Mouse (Mus musculus) midbrain, embryonic 11.5 days (tissue): ENCODE results near the gene Dock8. TPM values are rescaled to one million over a fixed set of nuclear protein-coding genes. Genes with fewer than 3 reads are reported as not detected.

Experiments
- ATAC-seq: fragments of 200-750 bp; cut with Nextera tagmentation; 2 replicates; pipeline ENCODE4 v1.8.0; 2017; ENCODE audit warnings: moderate TSS enrichment, moderate library complexity; ENCODE audit not compliant: low FRiP score
- DNase-seq: peaks from one replicate; pipeline ENCODE4 v3.0.0; 2015; ENCODE audit warnings: low spot score; ENCODE audit errors: missing footprints
- H3K27ac ChIP-seq: fragments of 300-500 bp; sonication (generic); 2 replicates; pipeline ENCODE4 v1.5.1; 2014; ENCODE audit warnings: low read depth, low read length
- H3K27me3 ChIP-seq: fragments of 300-500 bp; sonication (generic); 2 replicates; pipeline ENCODE4 v1.6.1; 2014; ENCODE audit warnings: mild to moderate bottlenecking, low read length, moderate library complexity, mixed read lengths; ENCODE audit not compliant: control insufficient read depth, insufficient read depth
- H3K36me3 ChIP-seq: fragments of 300-500 bp; sonication (generic); 2 replicates; pipeline ENCODE4 v1.6.1; 2014; ENCODE audit warnings: mild to moderate bottlenecking, low read length, moderate library complexity, mixed read lengths; ENCODE audit not compliant: control insufficient read depth, insufficient read depth
- H3K4me1 ChIP-seq: fragments of 300-500 bp; sonication (generic); 2 replicates; pipeline ENCODE4 v1.6.1; 2014; ENCODE audit warnings: low read length; ENCODE audit not compliant: control insufficient read depth, insufficient read depth
- H3K4me2 ChIP-seq: fragments of 300-500 bp; sonication (generic); 2 replicates; pipeline ENCODE4 v1.6.1; 2014; ENCODE audit warnings: mild to moderate bottlenecking, moderate library complexity
- H3K4me3 ChIP-seq: fragments of 300-500 bp; sonication (generic); 2 replicates; pipeline ENCODE4 v1.5.1; 2014; ENCODE audit warnings: low read depth, low read length
- H3K9ac ChIP-seq: fragments of 300-500 bp; sonication (generic); 2 replicates; pipeline ENCODE4 v1.6.1; 2014; ENCODE audit warnings: low read length
- H3K9me3 ChIP-seq: fragments of 300-500 bp; sonication (generic); 2 replicates; pipeline ENCODE4 v1.6.1; 2016; ENCODE audit warnings: low read length; ENCODE audit not compliant: control insufficient read depth
- WGBS: fragments of 180-500 bp; shearing (Covaris S2); extraction: QIAGEN DNeasy Blood & Tissue Kit; methylation state at CpG from one replicate; pipeline ENCODE4 v1.1.7; 2014; 5-methylcytosine and 5-hydroxymethylcytosine counted together
- polyA plus RNA-seq: library from polyadenylated mRNA; unstranded; fragments of >200 nt; fragmentation: Nextera tagmentation; extraction: Ambion mirVana; gene quantifications from 2 replicates; pipeline ENCODE4 v1.2.1, GENCODE M21; 2014

The Dock8 gene
- polyA plus RNA-seq, 1 experiment from 2014 or later, result 1.7 TPM

GRCm38 (mm10) chr19:25044057-25044456 is 44.7 kb downstream of the Dock8 start:
- Histone ChIP-seq H3K36me3 (no peaks in the 10 kb centered on the region), H3K4me3 (no peak overlapping the region), H3K27ac (no peak overlapping the region), H3K27me3 (no peaks in the 10 kb centered on the region), H3K9ac (no peak overlapping the region), H3K4me1 (no peaks in the 10 kb centered on the region), H3K9me3 (no peaks in the 10 kb centered on the region), H3K4me2 (no peak overlapping the region)
- ATAC-seq (no peak), DNase-seq (no peak)
- 92% methylated on average over 3 of the region's 3 CpGs for WGBS

DNA sequence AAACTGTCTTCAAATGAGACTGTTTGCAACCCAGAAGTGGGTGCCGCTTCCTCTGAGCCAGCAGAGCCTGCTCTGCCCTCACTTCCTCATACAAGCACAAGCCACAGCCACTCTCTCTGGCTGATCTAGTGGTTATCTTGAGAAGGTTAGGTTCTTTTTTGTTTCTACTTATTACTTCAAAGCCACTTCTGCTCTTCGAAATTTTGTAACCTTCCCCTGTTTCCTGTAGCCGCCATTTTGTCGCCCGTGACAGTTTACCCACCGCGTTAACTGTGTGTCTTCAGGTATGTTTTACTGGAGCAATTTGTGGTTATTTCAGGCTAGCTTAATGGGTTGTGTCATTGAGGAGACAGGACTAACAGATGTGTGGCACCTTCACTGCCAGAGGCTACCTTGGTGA is 53.0 kb downstream of the Dock8 start:
- Histone ChIP-seq H3K4me3 (no peak overlapping the region), H3K4me1 (no peaks in the 10 kb centered on the region), H3K4me2 (no peak overlapping the region), H3K9ac (no peak overlapping the region), H3K36me3 (no peaks in the 10 kb centered on the region), H3K27me3 (no peaks in the 10 kb centered on the region), H3K9me3 (no peaks in the 10 kb centered on the region), H3K27ac (no peak overlapping the region)
- DNase-seq (no peak), ATAC-seq (no peak)
- 97% methylated on average over 7 of the region's 7 CpGs for WGBS

GRCm38 (mm10) chr19:25053152-25053551 is 53.8 kb downstream of the Dock8 start:
- no peaks in the 10 kb centered on the region for H3K4me1 ChIP-seq
- ATAC-seq, result no peak
- no peak for DNase-seq
- H3K27me3 ChIP-seq, result no peaks in the 10 kb centered on the region
- no peak overlapping the region for H3K9ac ChIP-seq
- no peaks in the 10 kb centered on the region for H3K36me3 ChIP-seq
- no peak overlapping the region for H3K4me2 ChIP-seq
- H3K27ac ChIP-seq, result no peak overlapping the region
- 71% methylated on average over 7 of the region's 7 CpGs for WGBS
- H3K9me3 ChIP-seq, result no peaks in the 10 kb centered on the region
- H3K4me3 ChIP-seq, result no peak overlapping the region

GRCm38 (mm10) chr19:25055025-25055424 is 55.7 kb downstream of the Dock8 start:
- no peaks in the 10 kb centered on the region for H3K36me3 ChIP-seq
- WGBS, result 91% methylated on average over 7 of the region's 7 CpGs
- H3K9ac ChIP-seq, result no peak overlapping the region
- H3K4me2 ChIP-seq, result no peak overlapping the region
- no peaks in the 10 kb centered on the region for H3K27me3 ChIP-seq
- no peak for ATAC-seq
- no peak overlapping the region for H3K27ac ChIP-seq
- no peak overlapping the region for H3K4me3 ChIP-seq
- DNase-seq, result no peak
- H3K9me3 ChIP-seq, result no peaks in the 10 kb centered on the region
- no peaks in the 10 kb centered on the region for H3K4me1 ChIP-seq

DNA sequence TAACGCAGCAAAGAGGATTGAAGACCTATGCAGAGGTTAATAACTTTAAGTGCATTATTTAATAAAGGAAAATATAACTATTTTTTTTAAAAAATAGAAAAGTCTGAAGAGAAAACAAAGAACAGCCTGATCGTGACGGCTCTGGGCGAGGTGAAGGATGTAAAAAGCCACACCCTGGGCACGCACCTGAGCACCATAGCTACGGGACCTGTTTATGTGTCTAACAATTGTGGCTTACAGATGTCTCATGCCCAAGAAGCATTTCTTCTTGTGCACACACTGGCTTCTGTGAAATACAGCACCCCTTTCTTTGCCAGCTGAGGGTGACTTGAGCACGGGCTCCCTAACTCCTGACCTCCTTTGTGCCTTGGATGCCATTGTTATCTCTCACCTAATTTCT is 56.2 kb downstream of the Dock8 start:
- Histone ChIP-seq H3K4me2 (no peak overlapping the region), H3K4me1 (no peaks in the 10 kb centered on the region), H3K36me3 (no peaks in the 10 kb centered on the region), H3K27ac (no peak overlapping the region), H3K27me3 (no peaks in the 10 kb centered on the region), H3K9me3 (no peaks in the 10 kb centered on the region), H3K4me3 (no peak overlapping the region), H3K9ac (no peak overlapping the region)
- WGBS, result 94% methylated on average over 7 of the region's 7 CpGs
- ATAC-seq (no peak), DNase-seq (no peak)

- no peak for ATAC-seq
- Histone ChIP-seq H3K27me3 (no peaks in the 10 kb centered on the region), H3K36me3 (no peaks in the 10 kb centered on the region), H3K4me2 (no peak overlapping the region), H3K4me1 (no peaks in the 10 kb centered on the region; the same call in 1 of the 2 replicates), H3K9ac (no peak overlapping the region), H3K27ac (no peak overlapping the region), H3K4me3 (no peak overlapping the region), H3K9me3 (no peaks in the 10 kb centered on the region)
- 91% methylated on average over 10 of the region's 10 CpGs for WGBS
- no peak for DNase-seq
Measured at GRCm38 (mm10) chr19:25056224-25056623, 56.9 kb downstream of the Dock8 start.

GRCm38 (mm10) chr19:25057826-25058225 is 58.5 kb downstream of the Dock8 start:
- no peaks in the 10 kb centered on the region; the same call in 1 of the 2 replicates for H3K4me1 ChIP-seq
- no peak for DNase-seq
- H3K4me3 ChIP-seq, result no peak overlapping the region
- WGBS, result 92% methylated on average over 8 of the region's 8 CpGs
- H3K36me3 ChIP-seq, result no peaks in the 10 kb centered on the region
- no peak overlapping the region for H3K9ac ChIP-seq
- H3K27ac ChIP-seq, result no peak overlapping the region
- no peak overlapping the region for H3K4me2 ChIP-seq
- ATAC-seq, result no peak
- H3K9me3 ChIP-seq, result no peaks in the 10 kb centered on the region
- no peaks in the 10 kb centered on the region for H3K27me3 ChIP-seq

DNA sequence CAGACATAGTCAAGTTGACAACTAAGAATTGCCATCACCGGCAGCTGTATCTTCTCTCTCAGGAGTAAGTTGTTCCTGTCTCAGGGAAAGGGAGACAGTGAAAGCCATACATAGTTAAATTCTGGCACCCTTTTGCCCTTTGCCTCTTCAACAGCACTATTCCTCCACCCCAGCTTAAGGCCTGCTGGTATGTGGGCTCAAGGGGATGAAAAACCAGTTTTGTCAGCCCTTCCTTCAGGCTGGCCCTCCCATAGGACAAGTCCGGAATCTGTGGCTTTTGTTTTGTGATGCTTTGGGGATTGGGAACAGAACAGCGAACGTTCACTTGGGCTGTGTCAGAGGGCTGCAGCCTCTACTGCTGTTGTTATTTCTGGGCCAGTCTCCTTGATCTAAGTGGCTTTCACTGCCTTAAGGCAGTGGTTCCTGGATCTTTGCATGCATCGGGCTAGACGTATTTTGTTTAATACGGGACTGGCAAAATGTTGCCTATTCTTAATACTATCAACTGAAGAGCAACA is 60.6 kb downstream of the Dock8 start:
- Histone ChIP-seq H3K27me3 (no peaks in the 10 kb centered on the region), H3K4me1 (no peaks in the 10 kb centered on the region; the same call in 1 of the 2 replicates), H3K4me3 (no peak overlapping the region), H3K27ac (no peak overlapping the region), H3K9ac (no peak overlapping the region), H3K4me2 (no peak overlapping the region), H3K9me3 (no peaks in the 10 kb centered on the region), H3K36me3 (no peaks in the 10 kb centered on the region)
- WGBS, result 54% methylated on average over 7 of the region's 7 CpGs
- ATAC-seq (no peak), DNase-seq (peak; percentile 84)

DNA sequence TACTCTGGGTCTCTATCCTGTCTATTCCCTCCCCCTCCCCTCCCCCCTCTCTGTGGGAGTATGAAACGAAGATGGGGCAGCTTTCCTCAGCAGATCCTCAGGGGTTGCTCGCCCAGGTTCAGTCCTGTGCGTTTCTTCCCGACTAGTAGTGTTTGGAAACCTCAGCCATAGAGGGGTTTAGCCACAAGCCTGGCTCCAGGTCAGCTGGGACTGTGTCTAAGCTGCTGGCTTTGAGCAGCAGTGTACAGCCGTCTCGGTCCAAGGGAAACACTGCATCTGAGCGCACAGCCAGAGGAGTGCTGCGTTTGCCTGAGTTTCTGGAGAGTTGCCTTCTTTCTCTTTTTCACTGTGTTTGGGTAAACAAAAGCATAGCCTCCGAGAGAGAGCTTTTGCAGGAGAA is 61.0 kb downstream of the Dock8 start:
- H3K36me3 ChIP-seq, result no peaks in the 10 kb centered on the region
- H3K4me1 ChIP-seq, result no peaks in the 10 kb centered on the region; the same call in 1 of the 2 replicates
- no peak overlapping the region for H3K4me3 ChIP-seq
- H3K9me3 ChIP-seq, result no peaks in the 10 kb centered on the region
- 28% methylated on average over 9 of the region's 9 CpGs for WGBS
- no peak overlapping the region for H3K27ac ChIP-seq
- H3K9ac ChIP-seq, result no peak overlapping the region
- no peak for DNase-seq
- no peak overlapping the region for H3K4me2 ChIP-seq
- no peak for ATAC-seq
- no peaks in the 10 kb centered on the region for H3K27me3 ChIP-seq
